Mouse (Mus musculus) heart, postnatal 0 days (tissue): ENCODE results near the gene F2rl1.

Source experiments
- CTCF ChIP-seq: IDR thresholded peaks from 2 replicates; pipeline ENCODE4 v1.5.1; 2016; ENCODE audit warnings: antibody characterized with exemption, control low read depth, low read depth
- EP300 ChIP-seq: IDR thresholded peaks from 2 replicates; pipeline ENCODE4 v1.6.1; 2016; ENCODE audit warnings: antibody characterized with exemption, low read depth

- TF ChIP-seq CTCF = no peak
- no peak for TF ChIP-seq EP300
Observed at GRCm38 (mm10) chr13:95474294-95474693, 50.7 kb downstream of the F2rl1 start.
